Mouse (Mus musculus) small intestine, adult 2 months (tissue): Measurements from ENCODE around the gene Neb.

Source experiments
- CTCF ChIP-seq: fragments of 200-500 bp; IDR thresholded peaks from 2 replicates; pipeline ENCODE4 v1.5.1; 2012; ENCODE audit warnings: low read depth, mild to moderate bottlenecking, control low read depth, inconsistent platforms, low read length, moderate library complexity, mixed read lengths; ENCODE audit not compliant: insufficient replicate concordance, insufficient read length; ENCODE audit errors: extremely low read depth
- POLR2A ChIP-seq: fragments of 200-500 bp; IDR thresholded peaks from 2 replicates; pipeline ENCODE4 v1.6.1; 2012; ENCODE audit warnings: low read depth, mild to moderate bottlenecking, control low read depth, inconsistent platforms, low read length, moderate library complexity

- TF ChIP-seq CTCF (no peak), POLR2A (no peak)
These were observed 201.7 kb downstream of the Neb start for GRCm38 (mm10) chr2:52176537-52176936.
